Mouse (Mus musculus) layer of hippocampus, postnatal 36 days (tissue): Measurements from ENCODE around the gene Ttc26. TPM values are rescaled to one million over a fixed set of nuclear protein-coding genes. Genes with fewer than 3 reads are reported as not detected.

Experiments used
- DNase-seq, 2 experiments: peaks; one replicate each; pipeline ENCODE4 v3.0.0; 2022
- total RNA-seq, 2 experiments: library from RNA; stranded (reverse); gene quantifications; 2 replicates each; pipeline ENCODE4 v1.2.3; 2021

The Ttc26 gene
- 10 to 100 TPM; 11.1 to 11.5 TPM for total RNA-seq

DNA sequence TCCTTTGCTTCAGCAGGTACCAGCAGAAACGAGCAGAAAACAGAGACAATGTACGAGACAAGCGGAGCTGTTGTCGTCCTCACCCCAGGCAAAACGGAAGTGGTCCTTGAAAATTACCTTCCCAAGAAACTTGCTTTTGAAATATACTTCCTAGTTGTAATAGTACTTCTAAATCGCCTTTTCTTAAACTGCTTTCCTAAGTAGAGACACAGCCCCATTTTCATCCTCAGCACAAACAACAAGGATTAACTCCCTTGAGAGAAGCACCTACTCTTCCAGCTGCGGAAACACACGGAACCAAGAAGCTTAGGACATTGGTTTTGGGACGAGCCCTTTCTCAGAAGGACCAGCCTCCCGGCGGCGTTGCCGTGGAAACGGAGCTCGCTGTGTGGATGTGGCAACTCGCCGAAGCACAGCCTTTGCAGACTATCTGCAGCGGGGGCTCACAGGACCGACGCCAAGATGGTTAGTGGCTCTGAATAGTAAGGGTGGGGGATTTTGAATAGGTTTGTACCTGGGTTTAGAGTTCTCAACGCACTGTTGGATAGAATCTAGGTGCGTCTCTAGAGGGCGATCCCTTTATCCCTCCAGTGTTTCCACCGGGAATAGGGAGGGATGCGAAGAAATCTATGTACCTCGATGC, at the start of gene Ttc26:
Gene Ttc26 (plus strand): TSS at position 341 of the 643 bp plus-strand sequence.
- peak; percentile 82 to 83 for DNase-seq

DNA sequence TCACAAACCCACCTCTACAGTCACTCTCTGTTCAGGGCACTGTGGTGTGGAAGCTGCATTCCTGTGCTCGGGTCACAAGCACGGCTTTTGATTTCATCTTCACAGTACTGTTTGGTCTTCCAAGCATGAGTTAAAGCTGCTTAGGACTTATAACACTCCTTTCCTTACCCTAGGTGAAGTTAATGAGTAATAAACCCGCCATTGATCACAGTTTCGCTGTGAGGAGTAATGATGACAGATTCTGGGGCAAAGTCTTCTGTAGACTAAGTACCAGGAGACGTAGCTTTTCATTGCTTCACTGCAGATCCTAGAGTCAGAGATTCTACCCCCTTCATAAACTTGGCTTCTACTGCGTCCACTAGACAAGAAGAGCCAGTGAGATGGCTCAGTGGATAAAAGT, 46.0 kb upstream of the Ttc26 start:
- DNase-seq, result no peak

DNA sequence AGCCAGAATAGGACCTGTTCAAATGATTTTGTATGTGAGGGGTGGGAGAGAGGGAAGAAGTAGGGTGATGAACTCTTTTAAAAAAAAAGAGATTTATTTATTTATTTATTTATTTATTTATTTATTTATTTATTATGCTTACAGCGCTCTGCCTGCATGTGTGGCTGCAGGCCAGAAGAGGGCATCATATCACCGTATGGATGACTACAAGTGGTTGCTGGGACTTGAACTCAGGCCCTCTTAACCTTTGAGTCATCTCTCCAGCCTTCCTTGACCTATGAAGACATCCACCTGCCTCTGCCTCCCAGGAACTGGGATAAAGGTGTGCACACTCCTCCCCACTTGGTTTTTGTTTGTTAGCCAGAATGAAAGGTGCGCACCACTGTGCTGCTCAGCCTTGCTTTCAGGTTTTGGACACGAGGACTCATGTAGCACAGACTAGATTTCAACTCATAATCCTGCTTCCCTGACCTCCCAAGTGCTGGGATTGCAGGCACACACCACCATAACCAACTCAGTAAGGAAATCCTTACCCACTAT, 44.0 kb upstream of the Ttc26 start:
- DNase-seq, result no peak

DNA sequence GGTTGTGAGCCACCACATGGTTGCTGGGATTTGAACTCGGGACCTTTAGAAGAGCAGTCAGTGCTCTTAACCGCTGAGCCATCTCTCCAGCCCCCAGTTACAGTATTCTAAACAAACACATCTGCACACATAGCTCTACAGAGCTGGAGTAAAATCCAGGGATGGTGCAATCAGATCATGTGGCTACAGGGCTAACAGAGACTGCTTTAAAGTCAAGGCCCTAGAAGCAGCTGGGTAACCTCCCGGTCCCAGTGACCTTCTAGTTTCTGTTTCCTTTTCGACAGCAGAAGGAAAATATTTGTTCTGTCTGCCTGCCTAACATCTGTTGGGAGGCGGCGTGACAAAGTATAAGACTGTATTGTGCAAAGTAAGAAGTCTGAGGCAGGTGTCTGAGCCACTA, 43.3 kb upstream of the Ttc26 start:
- DNase-seq, result no peak

DNA sequence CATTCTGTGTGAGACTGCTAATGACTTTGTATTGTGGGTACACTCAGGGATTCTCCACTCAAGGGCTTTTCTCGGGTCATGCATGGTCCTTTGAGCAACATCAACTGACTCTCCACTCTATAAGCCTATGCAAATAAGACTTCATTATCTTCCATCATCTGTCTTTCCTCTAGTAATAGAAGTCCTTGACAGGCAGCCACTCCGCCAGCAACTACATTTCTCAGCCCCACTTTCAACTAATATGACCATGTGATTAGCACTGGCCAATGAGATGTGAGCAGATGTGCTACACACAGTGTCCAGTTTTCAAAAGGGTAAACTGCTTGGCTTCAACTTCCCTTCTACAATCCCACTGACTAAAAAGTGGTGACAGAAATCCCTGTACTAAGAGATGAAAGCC, 42.2 kb upstream of the Ttc26 start:
- no peak for DNase-seq

DNA sequence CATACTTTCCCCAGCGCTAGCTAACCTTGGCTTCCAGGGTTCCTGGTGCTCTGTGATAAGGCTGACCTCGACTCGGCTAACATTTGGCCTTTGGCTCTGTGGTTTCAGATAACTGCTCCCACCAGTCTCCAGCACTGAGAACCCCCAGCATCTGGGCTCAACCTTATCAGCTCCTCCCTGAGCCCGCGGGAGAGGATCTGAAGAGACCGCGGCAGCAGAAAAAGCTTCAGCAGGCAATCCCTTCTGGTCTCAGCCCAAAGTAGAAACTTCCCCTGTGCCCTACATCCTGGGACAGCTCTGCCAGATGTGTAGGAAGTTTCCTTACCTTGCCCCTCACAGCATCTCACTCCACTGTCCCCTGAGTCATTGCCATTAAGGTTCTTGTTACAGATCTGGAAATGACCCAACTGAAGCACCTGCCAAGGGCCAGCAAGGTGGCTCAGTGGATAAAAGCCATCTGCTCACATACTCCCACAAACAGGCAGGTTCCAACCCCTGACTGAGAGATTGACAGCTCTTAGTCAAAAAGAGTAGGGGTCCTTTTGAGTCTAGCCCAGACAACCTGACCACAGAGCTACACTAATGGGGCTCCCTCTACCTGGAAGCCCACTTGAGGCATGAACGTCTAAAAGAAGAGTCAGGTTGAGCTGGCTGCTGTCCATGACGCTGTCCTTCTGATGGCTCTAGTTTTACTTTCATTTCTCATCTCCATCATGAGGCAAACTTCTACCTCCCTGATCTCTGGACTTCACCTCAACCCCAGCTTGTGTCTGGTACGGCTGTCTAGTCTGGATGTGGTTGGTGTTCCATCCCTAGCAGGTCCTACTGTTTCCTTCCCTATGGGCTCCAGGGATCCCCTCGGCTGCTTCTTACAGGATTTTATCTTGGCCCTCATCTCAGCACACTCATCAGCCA, 39.3 kb upstream of the Ttc26 start:
- no peak for DNase-seq

DNA sequence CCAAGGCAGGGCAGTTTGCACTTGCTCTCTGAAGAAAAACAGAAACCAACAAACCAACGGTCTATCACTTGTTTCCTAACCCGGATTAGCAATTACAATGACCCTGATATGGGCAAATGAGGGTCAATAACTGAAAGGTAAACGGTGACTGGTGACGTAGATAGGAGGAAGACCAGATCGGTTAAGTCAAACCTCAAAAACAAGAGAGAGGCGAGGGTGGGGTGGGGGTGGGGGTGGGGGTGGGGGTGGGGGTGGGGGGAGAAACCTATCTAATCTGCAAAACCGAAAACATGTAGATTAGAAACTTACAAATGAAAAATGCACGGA, 38.6 kb upstream of the Ttc26 start:
- DNase-seq, result no peak

DNA sequence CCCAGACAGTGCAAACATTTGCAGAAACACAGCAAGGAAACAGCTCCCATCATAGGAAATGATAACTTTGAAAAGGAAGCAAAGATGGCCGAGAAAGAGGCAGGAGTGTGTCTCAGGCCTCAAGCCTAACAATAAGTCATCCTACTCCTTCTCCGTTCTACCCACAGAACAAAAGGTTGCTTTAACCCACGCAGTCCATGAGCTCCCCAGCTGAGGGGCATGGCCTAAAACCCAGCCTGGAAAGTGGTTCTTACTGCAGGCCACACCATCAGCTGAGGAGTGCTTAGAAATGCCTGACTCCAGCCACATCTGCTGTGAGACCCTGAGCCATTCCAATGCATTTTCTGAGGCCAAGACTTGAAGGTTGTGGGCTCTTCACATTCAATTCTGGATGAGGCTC, 37.7 kb upstream of the Ttc26 start:
- DNase-seq, result no peak

DNA sequence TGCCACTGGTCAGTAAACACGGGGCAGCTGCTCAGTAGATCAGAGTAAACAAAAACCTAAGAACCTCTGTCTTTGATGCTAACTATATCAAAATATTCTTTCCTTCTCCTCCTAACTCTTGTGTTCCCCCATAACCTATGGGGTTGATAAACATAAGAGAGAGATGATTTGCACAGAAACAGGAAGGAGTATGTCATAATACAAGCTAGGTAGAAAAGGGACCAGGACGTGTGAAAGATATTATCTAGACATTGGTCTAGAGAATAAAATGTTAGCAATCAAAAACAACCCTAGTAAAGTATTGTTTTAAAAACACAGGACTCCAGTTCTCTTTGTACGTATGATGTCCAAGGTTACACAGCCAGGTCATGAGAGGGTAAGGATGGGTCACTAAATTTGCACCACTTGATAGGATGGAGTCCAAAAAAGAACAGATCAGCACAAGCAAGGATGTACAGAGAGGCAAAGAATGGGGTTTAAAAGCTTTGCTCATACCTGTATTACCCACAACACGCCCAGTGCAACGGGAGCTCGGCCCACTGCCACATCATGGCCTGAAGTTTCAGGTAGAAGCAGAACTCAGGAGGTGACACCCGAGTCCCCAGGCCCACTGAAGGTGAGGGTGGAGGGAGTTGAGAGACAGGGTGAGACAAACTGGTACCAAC, 37.1 kb upstream of the Ttc26 start:
- DNase-seq, result no peak

DNA sequence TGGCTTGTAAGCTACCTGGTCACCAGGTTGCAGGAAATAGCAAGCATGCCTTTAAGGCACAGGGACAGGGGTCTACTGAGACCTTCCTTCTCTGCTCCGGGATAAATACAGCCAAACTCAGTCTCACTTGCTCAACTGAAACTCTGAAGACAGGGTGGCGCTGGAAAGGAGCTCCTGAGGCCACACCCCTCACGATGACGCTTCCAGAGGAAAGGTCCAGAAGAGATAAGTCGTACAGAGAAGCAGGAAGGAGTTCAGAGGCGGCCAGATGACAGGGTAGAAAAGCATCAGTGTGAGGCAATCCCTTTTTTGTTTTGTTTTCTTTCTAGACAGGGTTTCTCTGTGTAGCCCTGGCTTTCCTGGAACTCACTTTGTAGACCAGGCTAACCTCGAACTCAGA, 35.5 kb upstream of the Ttc26 start:
- no peak for DNase-seq

DNA sequence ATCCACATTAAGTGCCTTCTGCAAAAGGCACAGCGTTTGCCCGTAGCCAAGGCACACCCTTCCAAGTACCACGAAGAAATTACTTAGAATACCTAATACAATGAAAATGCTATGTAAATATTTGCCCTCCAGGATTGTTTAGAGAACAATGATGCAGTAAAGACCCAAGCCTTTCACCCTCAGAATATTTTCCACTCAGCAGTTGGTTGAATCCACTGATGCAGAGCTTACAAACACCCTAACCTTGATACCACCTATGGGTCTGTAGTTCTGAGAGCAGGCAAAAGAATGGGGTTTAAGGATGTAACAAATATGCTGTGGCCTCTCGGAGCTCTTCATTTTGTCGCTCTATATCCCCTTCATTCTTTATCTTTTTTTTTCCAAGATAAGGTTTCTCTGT, 33.4 kb upstream of the Ttc26 start:
- DNase-seq, result no peak

DNA sequence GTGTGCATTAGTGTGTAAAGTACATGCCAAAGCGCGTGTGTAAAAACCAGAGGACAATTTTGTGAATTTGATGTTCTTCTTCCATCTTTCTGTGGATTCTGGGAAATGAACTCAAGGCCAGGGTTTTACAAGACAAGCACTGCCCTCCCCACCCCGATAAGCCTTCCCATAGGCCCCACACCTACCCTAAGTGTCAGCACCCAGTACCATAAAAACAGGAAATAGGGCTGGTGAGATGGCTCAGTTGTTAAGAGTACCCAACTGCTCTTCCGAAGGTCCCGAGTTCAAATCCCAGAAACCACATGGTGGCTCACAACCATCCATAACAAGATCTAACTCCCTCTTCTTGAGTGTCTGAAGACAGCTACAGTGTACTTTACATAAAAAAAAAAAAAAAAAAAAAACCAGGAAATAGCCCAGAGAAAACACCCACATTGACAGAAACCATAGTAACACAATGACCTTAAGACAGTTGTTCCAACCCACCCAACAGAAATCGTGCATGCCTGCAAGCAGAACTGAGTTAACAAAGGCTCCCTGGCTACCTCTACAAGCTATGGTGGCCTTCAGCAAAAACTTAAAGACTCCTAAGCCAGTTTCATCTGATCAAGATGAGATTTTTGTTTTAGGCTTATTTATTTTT, 32.3 kb upstream of the Ttc26 start:
- DNase-seq, result no peak

DNA sequence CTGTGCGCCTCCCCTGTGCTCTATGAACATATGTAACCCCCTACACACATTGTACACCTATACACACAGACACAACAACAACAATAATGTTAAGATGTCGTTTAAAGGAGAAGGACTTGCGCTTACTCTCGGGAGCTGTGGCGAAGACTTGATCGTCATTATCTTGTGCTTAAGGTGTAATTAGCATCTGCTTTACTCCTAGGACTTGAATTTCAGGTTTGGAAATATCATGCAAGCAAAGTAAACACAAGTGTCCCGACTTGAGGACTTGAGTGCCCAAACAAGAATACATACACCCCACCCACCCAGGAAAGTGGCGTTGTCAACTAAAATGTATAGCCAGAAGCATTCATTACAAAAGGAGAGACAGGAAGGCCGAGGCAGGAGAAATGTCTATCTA, 31.5 kb upstream of the Ttc26 start:
- no peak for DNase-seq

DNA sequence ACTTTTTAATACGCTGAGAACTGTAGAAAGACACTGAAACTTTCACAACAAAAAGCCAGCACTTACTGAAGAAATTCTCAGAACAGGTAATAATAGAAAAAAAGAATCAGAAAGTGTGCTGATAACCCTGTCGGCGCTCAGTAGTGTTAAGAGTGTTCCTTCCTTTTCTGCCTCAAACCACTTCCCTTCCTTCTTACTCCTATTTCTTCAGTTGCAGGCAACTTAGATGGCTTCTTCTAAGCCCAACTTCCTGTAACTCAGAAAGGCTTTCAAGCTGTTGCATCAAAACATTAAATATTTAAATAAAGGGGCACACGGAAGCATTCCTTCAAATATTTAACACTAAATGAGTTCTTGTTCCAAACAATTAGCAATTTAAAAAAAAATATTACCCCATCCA, 29.3 kb upstream of the Ttc26 start:
- no peak for DNase-seq

DNA sequence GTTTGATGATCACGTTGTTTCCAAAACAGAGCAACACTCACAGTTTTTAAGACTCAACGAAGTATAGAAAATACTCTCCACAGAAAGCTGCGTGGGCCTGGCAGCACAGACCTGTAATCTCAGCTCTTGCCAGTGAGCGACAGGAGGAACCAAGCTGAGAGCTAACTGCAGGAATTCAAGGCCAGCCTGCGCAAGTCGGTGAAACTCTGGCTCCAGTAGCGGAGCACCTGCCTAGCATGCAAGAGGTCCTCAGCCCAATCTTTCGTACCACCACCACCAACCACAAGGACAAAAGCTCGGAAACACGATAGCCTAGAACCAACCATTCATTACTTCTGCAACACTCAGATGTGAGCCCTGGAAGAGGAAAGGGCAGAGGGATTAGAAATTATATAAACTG, 28.8 kb upstream of the Ttc26 start:
- no peak for DNase-seq

DNA sequence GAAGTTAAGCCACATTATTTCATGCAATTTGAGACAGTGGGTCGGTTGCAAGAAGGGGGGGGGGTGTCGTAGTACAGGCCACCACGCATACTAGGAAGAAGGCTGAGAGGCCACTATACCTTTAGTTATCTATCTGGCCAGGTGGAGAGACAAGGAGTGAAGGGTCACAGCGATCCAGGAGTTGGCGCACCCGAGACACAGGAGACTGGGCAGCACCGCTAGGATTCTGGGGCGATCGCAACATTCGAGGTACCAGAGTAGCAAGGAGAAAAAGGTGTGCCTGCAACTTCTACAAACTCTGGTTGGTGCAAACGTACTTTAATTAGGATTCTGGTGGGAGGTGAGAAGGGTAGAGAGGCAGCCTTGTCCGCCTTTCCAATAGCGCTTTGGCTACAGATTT, 28.1 kb upstream of the Ttc26 start:
- DNase-seq, result no peak

DNA sequence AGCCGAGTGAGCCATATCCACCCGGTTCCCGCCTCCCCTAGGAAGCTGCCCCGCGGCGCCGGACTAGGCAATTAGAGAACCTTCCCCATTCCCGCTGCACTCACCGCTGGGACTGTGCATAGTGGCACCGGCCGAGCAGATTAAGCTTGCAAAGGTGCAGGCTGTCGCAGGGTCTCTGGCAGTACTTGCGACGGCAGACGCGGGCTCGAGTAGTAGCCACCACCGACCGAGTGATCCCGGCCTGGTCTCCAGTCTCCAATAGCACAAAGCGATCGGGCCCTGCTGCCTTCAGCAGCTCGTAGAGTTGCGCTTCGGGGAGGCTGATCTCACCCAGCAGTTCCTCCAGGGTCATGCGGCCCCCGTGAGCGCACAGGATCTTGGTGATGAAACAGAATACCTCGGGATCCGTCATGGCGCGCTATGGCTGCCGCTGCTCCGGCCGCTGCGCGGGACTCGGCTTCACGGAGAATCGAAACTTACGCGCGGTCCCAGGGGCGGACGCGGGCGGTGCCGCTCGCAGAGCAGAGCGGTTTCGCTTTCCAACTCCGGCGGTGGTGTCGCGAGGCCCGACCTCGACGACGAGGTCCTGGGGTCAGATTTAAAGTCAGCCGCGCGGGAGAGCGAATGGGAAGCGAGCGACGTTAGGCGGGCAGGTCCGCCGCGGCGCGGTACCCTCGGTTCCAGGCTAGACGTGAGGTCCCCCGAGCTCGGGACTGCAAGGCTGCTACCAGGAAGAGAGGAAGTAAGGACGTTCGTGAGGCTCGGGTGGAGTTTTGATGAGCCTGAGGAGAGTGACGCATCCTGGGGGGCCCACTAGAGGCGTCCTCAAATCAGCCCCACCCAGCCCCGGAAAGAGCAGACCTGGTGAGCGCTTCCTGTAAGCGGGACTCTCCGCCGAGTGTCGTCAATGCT, 27.2 kb upstream of the Ttc26 start, which contains the start of gene Zc3hav1:
Gene Zc3hav1 (minus strand): TSS at position 793 of the 912 bp plus-strand sequence.
- DNase-seq, result peak; percentile 20 to 28

DNA sequence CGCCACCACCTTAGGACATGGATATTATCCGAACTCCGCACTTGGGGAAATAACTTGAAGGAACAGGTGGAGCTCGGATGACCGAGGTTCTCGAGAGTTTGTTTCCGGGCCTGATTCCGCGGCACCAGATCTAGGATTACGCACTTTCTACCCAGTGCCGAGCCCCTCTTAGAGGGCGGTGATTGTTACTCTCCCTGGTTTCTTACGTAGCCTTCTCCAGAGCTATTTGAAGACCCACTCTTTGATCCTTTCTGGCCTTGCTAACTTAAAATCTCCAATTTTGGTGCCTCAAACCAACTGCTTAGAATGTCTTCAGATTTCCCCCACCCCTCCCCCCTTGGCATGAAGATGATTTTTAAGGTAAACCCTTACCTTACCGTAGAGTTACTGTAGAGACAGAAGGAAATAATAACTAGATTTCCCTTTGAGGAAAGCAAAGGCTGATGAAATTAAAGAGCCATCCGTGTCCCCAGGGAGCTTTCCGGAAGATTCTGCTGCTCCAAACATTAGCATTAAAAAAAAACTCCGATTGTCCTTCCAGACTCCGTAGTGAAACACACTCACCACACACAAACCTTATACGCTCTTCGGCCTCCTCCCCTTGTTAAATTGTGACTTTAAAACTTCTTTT, 26.4 kb upstream of the Ttc26 start:
- no peak for DNase-seq

DNA sequence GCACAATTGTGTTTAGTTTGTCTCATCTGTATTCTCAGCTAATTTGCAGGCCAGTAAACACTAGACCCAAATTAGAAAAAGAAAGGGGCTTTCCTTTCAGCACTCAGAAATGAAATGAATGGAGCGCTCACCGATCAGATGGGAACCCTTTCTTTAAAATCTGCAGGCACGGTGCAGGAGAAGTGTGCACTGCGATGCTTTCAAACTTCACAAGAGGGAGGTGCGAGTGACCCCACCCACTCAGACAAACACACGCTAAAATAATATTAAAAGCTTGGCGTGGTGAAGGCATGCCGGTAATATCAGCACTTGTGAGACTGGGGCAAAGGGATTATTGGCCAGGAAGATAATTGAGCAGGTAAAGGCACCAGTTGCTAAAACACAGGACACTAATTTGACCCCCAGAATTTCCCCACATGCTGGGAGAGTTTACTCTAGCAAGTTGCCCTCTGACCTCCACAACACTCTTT, 25.9 kb upstream of the Ttc26 start:
- no peak for DNase-seq

DNA sequence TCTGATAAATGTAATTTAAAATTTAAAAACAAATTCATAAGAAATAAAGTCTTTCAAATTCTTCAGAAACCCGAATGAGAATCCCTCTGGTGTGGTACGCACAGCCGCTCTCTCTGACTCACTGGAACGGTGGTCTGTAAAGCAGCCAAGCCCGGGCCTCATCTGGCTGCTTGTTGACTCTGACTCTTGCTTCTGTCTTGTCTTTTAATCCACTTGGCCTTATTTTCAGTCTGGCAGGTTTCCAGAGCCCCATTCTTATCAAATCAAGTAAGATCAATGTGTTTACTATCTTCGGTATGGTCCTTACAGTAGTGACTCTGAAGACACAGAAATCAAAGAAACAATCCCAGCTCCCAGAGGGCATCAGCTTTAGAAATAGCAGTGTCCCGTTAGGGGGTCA, 25.4 kb upstream of the Ttc26 start:
- DNase-seq, result no peak
